Mouse (Mus musculus) A20 (cell line): ENCODE measurements around the gene Mns1.
"Not testable (repeated sequence)": the region's sequence is repeated elsewhere in the genome, so short reads cannot be mapped to it uniquely, and the experiment has no call there.

ENCODE experiments used
- DNase-seq: peaks from one replicate; pipeline ENCODE4 v3.0.0-alpha.2; 2011; ENCODE audit warnings: low read depth, low spot score

The Mns1 gene

GRCm38 (mm10) chr9:72425300-72425850 lies 12.4 kb upstream of the Mns1 start:
- no peak for DNase-seq

GRCm38 (mm10) chr9:72427861-72428260 lies 9.9 kb upstream of the Mns1 start:
- no peak for DNase-seq

GRCm38 (mm10) chr9:72434876-72435275 lies 2.9 kb upstream of the Mns1 start:
- DNase-seq = no peak

- DNase-seq = no peak
Measured at GRCm38 (mm10) chr9:72438749-72439148, 938 bp downstream of the Mns1 start.

- no peak for DNase-seq
Measured at GRCm38 (mm10) chr9:72440358-72440757, 2.5 kb downstream of the Mns1 start.

GRCm38 (mm10) chr9:72440948-72441926 lies 3.4 kb downstream of the Mns1 start:
- DNase-seq = no peak

GRCm38 (mm10) chr9:72441927-72442715 lies 4.3 kb downstream of the Mns1 start:
- DNase-seq = no peak

GRCm38 (mm10) chr9:72448026-72448425 lies 10.2 kb downstream of the Mns1 start:
- DNase-seq = peak; percentile 80

- peak; percentile 70 for DNase-seq
Measured at GRCm38 (mm10) chr9:72449367-72449766, 11.6 kb downstream of the Mns1 start.

- DNase-seq = no peak
Measured at GRCm38 (mm10) chr9:72449841-72450240, 12.0 kb downstream of the Mns1 start.

GRCm38 (mm10) chr9:72450363-72450762 lies 12.6 kb downstream of the Mns1 start:
- DNase-seq = peak; percentile 38

- peak; percentile 51 for DNase-seq
Measured at GRCm38 (mm10) chr9:72451111-72451510, 13.3 kb downstream of the Mns1 start.

GRCm38 (mm10) chr9:72454281-72454680 lies 16.5 kb downstream of the Mns1 start:
- DNase-seq = not testable (repeated sequence)

- no peak for DNase-seq
Measured at GRCm38 (mm10) chr9:72456374-72456773, 18.6 kb downstream of the Mns1 start.

GRCm38 (mm10) chr9:72458233-72458632 lies 20.4 kb downstream of the Mns1 start:
- DNase-seq = peak; percentile 79

GRCm38 (mm10) chr9:72459703-72460102 lies 21.9 kb downstream of the Mns1 start:
- DNase-seq = no peak

- DNase-seq = peak; percentile 68
Measured at GRCm38 (mm10) chr9:72460767-72461166, 23.0 kb downstream of the Mns1 start.

- DNase-seq = no peak
Measured at GRCm38 (mm10) chr9:72462427-72462826, 24.6 kb downstream of the Mns1 start.

GRCm38 (mm10) chr9:72464806-72465205 lies 27.0 kb downstream of the Mns1 start:
- DNase-seq = no peak

- peak; percentile 37 for DNase-seq
Measured at GRCm38 (mm10) chr9:72465754-72466181, 28.0 kb downstream of the Mns1 start.

GRCm38 (mm10) chr9:72467551-72468407 lies 30.0 kb downstream of the Mns1 start:
- DNase-seq = peak; percentile 90
